Mouse (Mus musculus) activated CD4-positive, CD25-positive, alpha-beta regulatory T cell, adult 4 months (primary cell): ENCODE measurements at regions not wholly inside any gene's neighbourhood (a gene's known extent, or its start where the extent isn't known, plus 50 kb on each side); places are given as distances from the start of the nearest gene placed in this dataset.

Source experiments
- ATAC-seq: one replicate; pipeline ENCODE4 v1.8.0; 2017

- ATAC-seq = no peak
Measured at GRCm38 (mm10) chr7:145040871-145041270, 101.1 kb upstream of the Ccnd1 start.

DNA sequence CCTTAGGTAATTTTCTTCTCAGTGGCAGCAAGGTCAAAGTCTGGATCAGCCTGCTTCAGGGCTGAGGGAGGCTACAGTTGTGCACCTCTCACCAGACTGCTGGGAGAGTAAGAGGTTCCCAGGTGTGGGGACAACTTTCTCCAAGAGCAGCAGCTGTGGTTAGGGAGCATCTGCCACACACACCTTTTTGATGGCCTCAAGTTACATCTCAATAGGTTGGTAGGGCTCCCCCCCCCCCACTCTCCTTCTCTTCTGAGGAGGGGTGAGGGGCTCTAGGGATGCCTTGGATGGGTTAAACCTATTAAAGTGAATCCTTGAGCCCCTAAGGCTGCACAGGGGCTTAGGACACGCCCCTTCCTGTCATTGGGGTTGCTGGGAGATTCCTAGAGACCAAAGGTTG lies 94.7 kb upstream of the Ccnd1 start:
- no peak for ATAC-seq

- ATAC-seq = no peak
Measured at GRCm38 (mm10) chr7:145031275-145031674, 91.5 kb upstream of the Ccnd1 start.

DNA sequence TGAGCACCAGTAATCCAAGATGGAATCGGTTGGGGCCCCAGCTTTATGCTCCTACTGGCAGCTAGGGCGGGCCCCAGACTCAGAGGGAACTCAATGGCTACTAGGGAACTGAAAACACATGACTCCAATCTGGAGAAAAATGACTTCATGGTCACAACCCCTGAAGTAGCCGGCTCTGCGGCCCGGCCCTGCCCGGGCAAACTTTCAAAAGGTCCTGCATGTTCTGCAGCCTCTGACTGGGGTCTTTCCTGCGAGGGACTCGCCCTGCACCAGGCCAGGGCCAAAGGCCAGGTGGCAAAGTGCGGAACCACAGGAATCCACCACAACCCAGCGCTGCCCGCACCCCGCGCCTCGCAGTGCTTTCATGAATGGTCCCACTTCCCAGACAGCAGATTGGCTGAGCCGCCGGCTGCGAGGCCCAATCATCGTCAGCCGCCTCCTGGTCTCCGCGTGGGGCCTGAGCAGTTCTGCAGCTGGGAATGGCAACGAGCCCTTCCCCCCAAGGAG lies 91.0 kb upstream of the Ccnd1 start:
- no peak for ATAC-seq

GRCm38 (mm10) chr7:145029622-145030021 lies 89.9 kb upstream of the Ccnd1 start:
- no peak for ATAC-seq

GRCm38 (mm10) chr7:145029124-145029523 lies 89.4 kb upstream of the Ccnd1 start:
- ATAC-seq = no peak

GRCm38 (mm10) chr7:145027061-145027460 lies 87.3 kb upstream of the Ccnd1 start:
- no peak for ATAC-seq

- ATAC-seq = no peak
Measured at GRCm38 (mm10) chr7:145026014-145026285, 86.2 kb upstream of the Ccnd1 start.

DNA sequence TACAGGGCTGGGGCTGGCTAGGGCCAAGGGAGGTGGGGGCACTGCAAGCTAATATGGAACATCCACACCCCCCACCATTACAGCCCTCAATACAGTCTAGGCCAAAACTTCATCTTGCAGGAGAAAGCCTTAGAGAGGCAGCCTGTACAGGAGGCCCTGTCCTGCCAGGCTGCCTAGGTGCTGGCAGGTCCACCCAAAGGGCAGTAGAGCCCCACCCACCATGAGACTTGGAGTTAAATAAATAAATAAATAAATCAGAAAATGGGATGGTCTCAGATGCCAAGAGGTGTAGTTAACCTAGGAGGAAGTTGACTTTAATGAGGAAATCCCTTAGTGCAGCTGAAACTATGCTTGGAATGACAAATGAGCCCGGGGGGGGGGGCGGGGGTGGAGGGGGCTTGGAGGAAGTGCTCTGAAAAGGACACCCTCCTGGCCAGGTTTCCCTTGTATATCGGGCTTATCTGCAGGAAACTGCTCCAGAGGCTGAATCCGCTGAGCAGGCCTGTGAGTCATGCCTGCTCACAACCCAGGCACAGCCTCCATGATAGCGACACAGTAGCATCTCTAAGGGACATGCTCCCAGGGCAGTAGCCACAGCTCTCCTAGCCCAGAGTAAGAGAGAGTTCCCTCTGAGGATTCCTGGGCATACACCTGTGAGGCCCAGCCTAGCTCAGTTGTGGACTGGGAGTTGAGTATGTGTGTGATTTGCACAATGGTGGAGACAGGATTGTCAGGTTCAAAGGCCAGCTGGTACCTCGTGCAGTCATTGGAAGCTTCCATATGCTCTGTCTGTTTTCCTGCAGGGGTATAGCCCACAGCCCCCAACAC lies 85.7 kb upstream of the Ccnd1 start:
- ATAC-seq = no peak

DNA sequence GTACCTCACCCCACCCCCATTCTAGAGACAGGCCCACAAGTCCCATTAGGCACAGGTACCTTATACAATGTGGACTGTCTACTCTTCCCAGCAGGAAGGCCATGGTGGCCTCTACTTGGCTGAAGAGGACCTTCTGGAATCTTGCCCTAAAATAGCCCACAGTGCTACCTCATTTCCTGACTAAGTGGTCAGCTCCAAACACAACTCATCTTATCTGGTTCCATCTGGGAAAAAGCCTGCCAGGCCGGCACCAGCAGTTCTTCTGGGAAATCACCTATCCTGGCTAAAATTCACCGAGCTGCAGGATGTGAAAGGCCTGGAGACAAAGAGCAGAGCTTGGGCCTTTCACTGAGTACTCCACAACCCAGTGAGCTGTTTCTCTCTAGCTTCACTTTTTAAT lies 84.9 kb upstream of the Ccnd1 start:
- no peak for ATAC-seq

DNA sequence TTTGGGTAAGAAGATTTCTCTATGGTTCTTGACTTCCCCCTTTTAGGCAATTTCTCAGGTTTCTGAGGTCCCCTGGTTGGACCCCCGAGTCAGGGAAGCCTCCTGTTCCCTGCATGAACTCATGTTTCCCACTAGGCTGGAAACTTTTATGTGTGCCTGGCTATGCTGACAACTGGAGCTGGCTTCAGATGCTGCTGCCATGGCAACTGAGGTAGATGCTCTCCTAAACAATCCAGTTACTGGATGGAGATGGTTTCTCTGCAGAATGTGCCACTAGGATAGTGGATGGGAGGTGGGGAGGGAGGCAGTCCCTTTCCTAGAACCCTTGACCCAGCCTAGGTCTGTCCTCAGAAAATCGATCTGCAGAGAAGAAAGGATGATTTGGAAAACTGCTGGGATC lies 79.4 kb upstream of the Ccnd1 start:
- no peak for ATAC-seq

GRCm38 (mm10) chr7:145018149-145018548 lies 78.4 kb upstream of the Ccnd1 start:
- ATAC-seq = no peak

DNA sequence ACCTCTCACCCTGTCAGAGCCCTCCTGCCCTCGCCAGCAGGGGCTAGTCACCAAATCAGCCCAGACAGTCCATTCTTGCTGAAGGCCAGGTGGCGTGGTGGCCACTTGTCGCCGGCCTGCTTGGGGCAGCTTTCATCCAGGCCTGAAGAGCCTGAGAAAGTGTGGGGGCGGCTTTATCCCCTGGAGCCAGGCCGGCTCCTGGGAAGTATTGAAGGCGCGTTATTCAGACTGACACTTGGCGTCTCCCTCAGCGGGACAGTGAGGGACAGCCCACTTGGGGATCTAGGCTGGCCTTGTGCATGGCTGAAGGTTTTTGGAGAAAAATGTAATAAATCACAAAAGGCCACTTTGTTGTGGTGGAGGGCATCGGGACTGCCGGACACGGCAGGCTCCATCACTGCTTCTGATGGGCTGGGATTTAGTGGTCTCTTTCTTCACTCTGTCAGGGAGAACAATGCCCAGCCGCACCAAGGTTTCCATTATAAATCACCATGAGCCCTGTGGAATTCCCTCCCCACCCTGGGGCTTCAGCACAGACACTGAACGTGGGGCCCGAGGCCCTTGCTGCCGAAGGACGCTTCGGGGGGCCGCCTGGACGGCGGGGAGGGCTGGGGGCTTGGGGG lies 75.8 kb upstream of the Ccnd1 start:
- ATAC-seq = no peak

DNA sequence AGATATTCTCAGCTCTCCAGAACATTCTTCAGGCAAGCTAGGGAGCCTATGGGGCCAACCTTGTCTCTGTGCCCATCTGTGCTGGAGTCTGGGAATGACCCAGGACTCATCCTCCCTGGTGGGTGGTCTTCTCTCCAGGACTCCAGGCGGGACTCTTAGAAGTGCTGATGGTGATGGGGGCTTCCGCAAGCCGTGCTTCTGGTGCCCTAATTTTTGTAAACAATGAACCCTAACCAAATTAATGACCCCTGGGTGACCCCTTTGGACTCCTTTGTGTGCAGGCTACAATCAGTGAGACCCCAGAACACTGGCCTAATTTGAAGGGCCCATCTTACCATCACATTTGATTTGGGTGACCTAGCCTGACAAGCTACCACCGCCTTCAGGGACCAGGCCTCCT lies 71.0 kb upstream of the Ccnd1 start:
- ATAC-seq = no peak

GRCm38 (mm10) chr7:145010004-145010403 lies 70.3 kb upstream of the Ccnd1 start:
- ATAC-seq = no peak

GRCm38 (mm10) chr7:145008662-145009333 lies 69.1 kb upstream of the Ccnd1 start:
- no peak for ATAC-seq

DNA sequence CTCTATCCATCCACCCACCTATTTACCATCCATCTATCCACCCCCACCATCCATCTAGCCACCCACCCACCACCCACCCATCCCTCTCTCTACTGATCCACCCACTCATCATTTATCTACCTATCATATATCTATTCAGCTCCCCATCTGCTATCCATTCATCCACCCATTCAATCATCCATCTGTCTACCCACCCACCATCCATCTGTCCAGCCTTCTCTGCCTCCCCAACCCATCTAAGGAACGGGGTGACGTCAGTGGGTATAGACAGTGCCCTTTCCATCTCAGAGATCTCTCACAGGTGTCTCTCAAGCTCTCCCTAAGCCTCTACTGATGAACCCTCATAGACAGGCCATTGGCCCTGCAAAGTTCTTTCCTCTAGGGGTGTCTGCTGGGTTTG lies 67.5 kb upstream of the Ccnd1 start:
- no peak for ATAC-seq

DNA sequence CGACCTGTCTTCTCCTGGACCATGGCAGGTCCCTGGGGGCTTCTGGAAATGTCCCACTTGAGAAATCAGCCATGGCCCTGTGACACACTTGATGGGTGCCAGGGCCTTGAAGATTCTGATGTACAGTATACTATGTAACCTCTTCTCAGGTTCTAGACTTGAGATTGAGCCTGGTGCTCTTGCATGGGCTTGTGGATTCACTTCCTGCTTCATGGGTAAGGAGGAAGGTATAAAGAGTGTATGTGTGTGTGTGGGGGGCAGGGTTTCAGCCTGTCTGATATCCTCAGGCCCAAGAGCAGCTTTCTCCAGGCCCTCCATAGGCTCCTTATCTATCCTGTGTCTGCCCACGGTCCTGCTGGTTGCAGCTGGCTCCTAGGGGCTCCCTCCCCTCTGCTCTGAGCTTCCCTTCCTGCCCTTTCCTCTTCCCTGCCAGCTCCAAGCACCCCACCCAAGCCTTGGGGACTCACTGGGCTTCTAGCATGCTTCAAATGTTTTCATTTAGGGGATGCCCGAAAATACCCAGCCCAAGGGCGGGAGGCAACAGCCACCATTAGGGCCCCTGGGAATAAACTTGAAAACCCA lies 61.9 kb upstream of the Ccnd1 start:
- no peak for ATAC-seq

- no peak for ATAC-seq
Measured at GRCm38 (mm10) chr7:144999741-145000140, 60.0 kb upstream of the Ccnd1 start.

- ATAC-seq = no peak
Measured at GRCm38 (mm10) chr7:144996847-144997246, 57.1 kb upstream of the Ccnd1 start.

DNA sequence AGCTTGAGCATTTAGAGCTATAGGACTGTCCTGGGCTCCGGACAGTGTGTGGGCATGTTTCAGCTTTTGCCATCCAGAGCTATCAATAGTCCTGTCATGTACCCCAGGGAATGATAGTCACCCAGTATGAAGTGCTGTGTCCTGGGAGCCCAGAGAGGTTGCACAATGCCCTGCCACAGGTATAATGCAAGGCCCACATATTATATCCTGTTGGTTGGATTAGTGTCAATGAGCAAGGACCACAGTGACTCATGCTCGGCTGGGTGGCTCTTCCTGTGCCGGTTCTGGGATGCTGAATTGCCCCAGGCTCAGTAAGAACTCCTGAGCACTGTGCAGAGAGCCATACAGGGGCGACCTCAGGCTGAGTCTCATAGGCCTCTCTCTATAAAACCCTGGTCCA lies 54.5 kb upstream of the Ccnd1 start:
- ATAC-seq = no peak

GRCm38 (mm10) chr7:144993566-144993965 lies 53.8 kb upstream of the Ccnd1 start:
- no peak for ATAC-seq

DNA sequence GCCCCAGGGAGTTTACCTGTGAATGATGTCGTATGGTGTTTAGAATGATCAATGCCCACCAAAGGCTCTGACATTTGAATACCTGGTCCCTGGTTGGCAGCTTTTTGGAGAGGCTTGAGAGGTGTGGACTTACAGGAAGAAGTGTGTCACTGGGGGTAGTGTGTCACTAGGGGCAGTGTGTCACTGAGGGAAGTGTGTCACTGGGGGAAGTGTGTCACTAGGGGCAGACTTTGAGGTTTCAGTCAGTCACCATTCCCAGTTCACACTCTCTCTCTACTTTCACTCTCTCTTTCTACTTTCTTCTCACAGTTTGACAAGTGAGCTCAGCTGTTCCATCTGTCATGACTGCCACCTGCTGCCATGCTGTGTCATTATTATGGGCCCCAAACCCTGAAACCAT lies 52.0 kb upstream of the Ccnd1 start:
- no peak for ATAC-seq
